Mouse (Mus musculus): Measurements from ENCODE around the gene Pxt1. TPM values are rescaled to one million over a fixed set of nuclear protein-coding genes. Genes with fewer than 3 reads are reported as not detected.

Pxt1 gene
- polyA plus RNA-seq, 1 experiment from 2014 or later, result 0.35 TPM

- Histone ChIP-seq H3K27ac (ENCODE audit: low read length) (no peak overlapping the region), H3K27me3 (ENCODE audit: control insufficient read depth, insufficient read depth, low read depth, low read length) (peaks cover 10% of the 10 kb centered on the region), H3K4me3 (ENCODE audit: low read depth, low read length) (no peak overlapping the region), H3K4me1 (ENCODE audit: control insufficient read depth, low read depth, low read length) (no peaks in the 10 kb centered on the region; the same call in 1 of the 2 replicates), H3K4me2 (ENCODE audit: low read depth, low read length) (no peak overlapping the region), H3K36me3 (ENCODE audit: control insufficient read depth, insufficient read depth) (no peaks in the 10 kb centered on the region), H3K9ac (ENCODE audit: low read depth, low read length) (no peak overlapping the region), H3K9me3 (replicated peaks; ENCODE audit: control insufficient read depth, low read length) (no peaks in the 10 kb centered on the region)
- ATAC-seq (ENCODE audit: low read depth), result 0 out of 2 replicates have a peak, but pooled peaks have one; percentile 30
- 46% methylated on average over 7 of the region's 7 CpGs for WGBS (ENCODE audit: insufficient replicate concordance)
These were observed 33.5 kb downstream of the Pxt1 start for GRCm38 (mm10) chr17:28910139-28910538.

DNA sequence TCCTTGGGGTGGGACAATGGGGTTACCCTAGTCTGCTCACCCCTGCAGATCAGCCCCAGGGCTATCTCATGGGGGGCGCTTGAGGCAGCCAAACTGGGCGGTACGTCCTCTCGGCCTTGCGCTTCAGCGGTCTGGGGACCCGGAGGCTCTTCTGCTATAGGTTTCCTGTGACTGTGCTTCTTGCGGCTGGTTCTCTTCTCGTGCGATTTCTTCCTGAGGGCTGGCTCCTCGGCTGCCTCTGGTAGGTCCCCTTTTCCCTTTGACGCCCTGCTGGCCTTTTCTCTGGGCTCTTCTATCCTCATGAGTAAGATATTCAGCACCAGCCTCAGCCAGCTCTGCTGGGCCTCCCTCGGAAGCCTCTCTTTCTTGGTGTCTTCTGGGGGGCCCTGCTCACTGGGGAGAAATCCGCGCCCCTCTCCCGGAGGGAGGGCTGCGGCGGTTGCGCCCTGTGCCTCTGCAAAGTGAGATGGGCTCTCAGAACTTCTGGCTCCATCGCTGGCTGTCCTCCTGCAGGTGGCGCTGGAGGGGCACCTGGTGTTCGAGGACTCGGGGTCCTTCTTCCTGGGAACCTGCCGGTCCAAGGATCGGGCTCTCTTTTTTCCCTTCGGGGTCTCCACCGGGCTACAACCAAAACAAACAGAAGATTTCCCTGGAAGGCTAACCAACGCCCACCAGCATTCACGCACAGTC, 34.2 kb downstream of the Pxt1 start:
- H3K27ac ChIP-seq (ENCODE audit: low read length), result no peak overlapping the region
- H3K9me3 ChIP-seq (replicated peaks; ENCODE audit: control insufficient read depth, low read length), result no peaks in the 10 kb centered on the region
- H3K4me3 ChIP-seq (ENCODE audit: low read depth, low read length), result peak overlapping the region; percentile 4; the same call in 1 of the 2 replicates
- H3K4me2 ChIP-seq (ENCODE audit: low read depth, low read length), result peak overlapping the region; percentile 52
- no peaks in the 10 kb centered on the region; the same call in 1 of the 2 replicates for H3K4me1 ChIP-seq (ENCODE audit: control insufficient read depth, low read depth, low read length)
- H3K36me3 ChIP-seq (ENCODE audit: control insufficient read depth, insufficient read depth), result no peaks in the 10 kb centered on the region
- peaks cover 10% of the 10 kb centered on the region for H3K27me3 ChIP-seq (ENCODE audit: control insufficient read depth, insufficient read depth, low read depth, low read length)
- 2% methylated on average over 29 of the region's 29 CpGs for WGBS (ENCODE audit: insufficient replicate concordance)
- no peak overlapping the region for H3K9ac ChIP-seq (ENCODE audit: low read depth, low read length)
- no peak for ATAC-seq (ENCODE audit: low read depth)

- H3K9me3 ChIP-seq (replicated peaks; ENCODE audit: control insufficient read depth, low read length), result no peaks in the 10 kb centered on the region
- no peak for ATAC-seq (ENCODE audit: low read depth)
- H3K27me3 ChIP-seq (ENCODE audit: control insufficient read depth, insufficient read depth, low read depth, low read length), result peaks cover 10% of the 10 kb centered on the region
- no peak overlapping the region for H3K9ac ChIP-seq (ENCODE audit: low read depth, low read length)
- WGBS (ENCODE audit: insufficient replicate concordance), result 81% methylated on average over 7 of the region's 7 CpGs
- H3K27ac ChIP-seq (ENCODE audit: low read length), result no peak overlapping the region
- no peaks in the 10 kb centered on the region; the same call in 1 of the 2 replicates for H3K4me1 ChIP-seq (ENCODE audit: control insufficient read depth, low read depth, low read length)
- no peaks in the 10 kb centered on the region for H3K36me3 ChIP-seq (ENCODE audit: control insufficient read depth, insufficient read depth)
- H3K4me2 ChIP-seq (ENCODE audit: low read depth, low read length), result no peak overlapping the region
- no peak overlapping the region for H3K4me3 ChIP-seq (ENCODE audit: low read depth, low read length)
These were observed 35.7 kb downstream of the Pxt1 start for GRCm38 (mm10) chr17:28907959-28908358.

DNA sequence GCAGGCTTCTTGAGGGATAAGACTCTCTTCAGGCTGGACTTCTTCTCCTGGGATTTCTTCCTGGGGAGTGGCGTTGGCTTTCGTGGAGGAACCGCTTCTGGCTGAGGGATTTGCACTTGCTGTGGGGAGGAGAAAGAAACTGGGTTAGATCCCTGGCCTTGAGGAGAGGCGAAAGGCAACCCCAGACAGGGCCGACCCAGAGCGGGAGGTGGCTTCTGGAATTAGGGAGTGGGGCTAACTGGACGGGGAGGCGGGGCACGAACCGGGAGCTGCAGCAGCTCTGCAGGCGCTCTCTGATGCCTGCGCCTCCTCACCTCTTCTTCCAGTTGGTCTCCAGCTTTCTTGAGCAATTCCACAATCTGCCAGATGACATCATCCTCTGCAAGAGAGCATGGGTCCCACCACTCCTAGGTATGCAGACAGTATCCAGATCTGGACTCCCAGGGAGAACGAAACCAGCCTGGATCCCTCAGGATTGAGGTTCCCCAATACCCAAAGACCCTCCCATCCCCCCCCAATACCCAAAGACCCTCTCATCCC, 38.2 kb downstream of the Pxt1 start:
- Histone ChIP-seq H3K4me3 (ENCODE audit: low read depth, low read length) (no peak overlapping the region), H3K4me2 (ENCODE audit: low read depth, low read length) (no peak overlapping the region), H3K9ac (ENCODE audit: low read depth, low read length) (no peak overlapping the region), H3K36me3 (ENCODE audit: control insufficient read depth, insufficient read depth) (no peaks in the 10 kb centered on the region), H3K27me3 (ENCODE audit: control insufficient read depth, insufficient read depth, low read depth, low read length) (peaks cover 10% of the 10 kb centered on the region), H3K4me1 (ENCODE audit: control insufficient read depth, low read depth, low read length) (no peaks in the 10 kb centered on the region; the same call in 1 of the 2 replicates), H3K9me3 (replicated peaks; ENCODE audit: control insufficient read depth, low read length) (no peaks in the 10 kb centered on the region), H3K27ac (ENCODE audit: low read length) (no peak overlapping the region)
- 77% methylated on average over 13 of the region's 13 CpGs for WGBS (ENCODE audit: insufficient replicate concordance)
- no peak for ATAC-seq (ENCODE audit: low read depth)

DNA sequence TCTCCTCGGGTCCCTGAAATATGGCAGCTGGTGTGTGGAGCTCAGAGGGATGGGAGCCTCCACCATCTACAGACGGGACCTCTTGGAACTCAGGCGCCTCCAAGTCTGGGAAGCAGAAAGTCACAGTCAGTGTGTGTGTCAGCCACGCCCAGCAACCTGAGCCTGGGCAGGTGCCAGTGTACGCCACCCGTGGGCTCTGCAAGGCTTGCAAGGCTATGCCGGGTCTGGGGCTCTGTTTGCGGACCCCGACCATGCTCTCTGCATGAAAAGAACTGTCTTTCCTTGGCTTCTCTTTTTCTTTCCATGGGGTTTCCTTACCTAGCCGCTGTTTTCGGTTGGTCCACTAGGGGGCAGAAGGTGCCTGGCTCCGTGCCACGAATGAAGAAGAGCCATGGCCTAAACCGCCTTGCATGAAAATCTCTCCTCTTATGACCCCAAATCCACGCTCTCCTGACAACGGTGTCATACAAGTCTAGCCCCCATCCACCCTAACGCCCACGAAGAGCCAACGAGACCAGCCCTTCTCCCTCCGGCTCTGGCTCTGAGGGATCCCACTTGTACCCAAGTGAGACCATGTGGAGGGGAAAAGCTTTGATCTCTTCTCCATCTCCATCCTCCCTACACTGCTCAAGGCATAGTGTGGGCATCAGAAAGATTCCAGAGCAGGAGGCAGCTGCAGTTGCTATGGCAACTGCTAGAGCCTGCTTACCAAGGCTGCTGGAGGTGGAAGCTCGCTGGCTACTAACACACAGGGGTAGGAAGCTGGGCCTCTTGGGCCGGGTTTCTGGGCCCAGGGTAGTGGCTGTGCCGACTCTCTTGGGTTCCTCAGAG, 38.9 kb downstream of the Pxt1 start:
- H3K27me3 ChIP-seq (ENCODE audit: control insufficient read depth, insufficient read depth, low read depth, low read length), result peaks cover 9% of the 10 kb centered on the region
- WGBS (ENCODE audit: insufficient replicate concordance), result 28% methylated on average over 23 of the region's 23 CpGs
- no peaks in the 10 kb centered on the region for H3K36me3 ChIP-seq (ENCODE audit: control insufficient read depth, insufficient read depth)
- H3K9ac ChIP-seq (ENCODE audit: low read depth, low read length), result no peak overlapping the region
- ATAC-seq (ENCODE audit: low read depth), result no peak
- H3K4me1 ChIP-seq (ENCODE audit: control insufficient read depth, low read depth, low read length), result no peaks in the 10 kb centered on the region; the same call in 1 of the 2 replicates
- H3K4me2 ChIP-seq (ENCODE audit: low read depth, low read length), result no peak overlapping the region
- H3K9me3 ChIP-seq (replicated peaks; ENCODE audit: control insufficient read depth, low read length), result no peaks in the 10 kb centered on the region
- no peak overlapping the region for H3K27ac ChIP-seq (ENCODE audit: low read length)
- H3K4me3 ChIP-seq (ENCODE audit: low read depth, low read length), result no peak overlapping the region

GRCm38 (mm10) chr17:28901559-28901958, 42.1 kb downstream of the Pxt1 start:
- H3K4me1 ChIP-seq (ENCODE audit: control insufficient read depth, low read depth, low read length), result no peaks in the 10 kb centered on the region
- H3K4me2 ChIP-seq (ENCODE audit: low read depth, low read length), result no peak overlapping the region
- 49% methylated on average over 4 of the region's 4 CpGs for WGBS (ENCODE audit: insufficient replicate concordance)
- H3K27ac ChIP-seq (ENCODE audit: low read length), result no peak overlapping the region
- H3K36me3 ChIP-seq (ENCODE audit: control insufficient read depth, insufficient read depth), result no peaks in the 10 kb centered on the region
- no peak for ATAC-seq (ENCODE audit: low read depth)
- no peak overlapping the region for H3K4me3 ChIP-seq (ENCODE audit: low read depth, low read length)
- H3K27me3 ChIP-seq (ENCODE audit: control insufficient read depth, insufficient read depth, low read depth, low read length), result no peaks in the 10 kb centered on the region
- no peaks in the 10 kb centered on the region for H3K9me3 ChIP-seq (replicated peaks; ENCODE audit: control insufficient read depth, low read length)
- H3K9ac ChIP-seq (ENCODE audit: low read depth, low read length), result no peak overlapping the region

- no peak overlapping the region for H3K4me2 ChIP-seq (ENCODE audit: low read depth, low read length)
- 60% methylated on average over 19 of the region's 19 CpGs for WGBS (ENCODE audit: insufficient replicate concordance)
These were observed 44.2 kb downstream of the Pxt1 start for GRCm38 (mm10) chr17:28899427-28899826.

DNA sequence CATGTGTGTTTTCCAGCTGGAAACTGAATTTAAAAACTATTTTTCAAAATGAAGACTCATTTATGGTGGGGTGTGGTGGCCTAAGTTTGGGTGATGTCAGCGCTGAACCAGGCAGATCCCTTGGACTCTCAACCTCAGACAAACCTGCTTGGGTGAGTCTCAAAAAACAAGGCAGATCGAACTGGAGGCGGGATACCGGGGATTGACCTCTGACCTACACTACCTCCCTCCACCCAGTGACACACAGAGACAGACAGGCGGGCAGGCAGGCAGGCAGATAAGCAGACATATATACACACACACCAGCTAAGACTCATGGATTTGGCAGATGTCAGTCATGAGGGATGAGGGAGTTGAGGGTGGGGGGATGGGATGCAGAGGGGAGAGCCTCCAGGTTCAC, 45.4 kb downstream of the Pxt1 start:
- 59% methylated on average over 5 of the region's 5 CpGs for WGBS (ENCODE audit: insufficient replicate concordance)
- Histone ChIP-seq H3K36me3 (ENCODE audit: control insufficient read depth, insufficient read depth) (no peaks in the 10 kb centered on the region), H3K4me1 (ENCODE audit: control insufficient read depth, low read depth, low read length) (no peaks in the 10 kb centered on the region), H3K9ac (ENCODE audit: low read depth, low read length) (no peak overlapping the region), H3K4me3 (ENCODE audit: low read depth, low read length) (no peak overlapping the region), H3K9me3 (replicated peaks; ENCODE audit: control insufficient read depth, low read length) (no peaks in the 10 kb centered on the region), H3K27me3 (ENCODE audit: control insufficient read depth, insufficient read depth, low read depth, low read length) (no peaks in the 10 kb centered on the region), H3K4me2 (ENCODE audit: low read depth, low read length) (no peak overlapping the region), H3K27ac (ENCODE audit: low read length) (no peak overlapping the region)
- no peak for ATAC-seq (ENCODE audit: low read depth)

More at GRCm38 (mm10) chr17:28899427-28899826, 44.2 kb downstream of the Pxt1 start:
- Histone ChIP-seq H3K4me3 (ENCODE audit: low read depth, low read length) (no peak overlapping the region), H3K36me3 (ENCODE audit: control insufficient read depth, insufficient read depth) (no peaks in the 10 kb centered on the region), H3K27me3 (ENCODE audit: control insufficient read depth, insufficient read depth, low read depth, low read length) (no peaks in the 10 kb centered on the region), H3K27ac (ENCODE audit: low read length) (no peak overlapping the region), H3K4me1 (ENCODE audit: control insufficient read depth, low read depth, low read length) (no peaks in the 10 kb centered on the region), H3K9ac (ENCODE audit: low read depth, low read length) (no peak overlapping the region), H3K9me3 (replicated peaks; ENCODE audit: control insufficient read depth, low read length) (no peaks in the 10 kb centered on the region)
- no peak for ATAC-seq (ENCODE audit: low read depth)

- no peaks in the 10 kb centered on the region for H3K36me3 ChIP-seq (ENCODE audit: control insufficient read depth, insufficient read depth)
- no peaks in the 10 kb centered on the region for H3K27me3 ChIP-seq (ENCODE audit: control insufficient read depth, insufficient read depth, low read depth, low read length)
- no peaks in the 10 kb centered on the region for H3K9me3 ChIP-seq (replicated peaks; ENCODE audit: control insufficient read depth, low read length)
- no peak overlapping the region for H3K4me2 ChIP-seq (ENCODE audit: low read depth, low read length)
- no peak overlapping the region for H3K27ac ChIP-seq (ENCODE audit: low read length)
- H3K4me1 ChIP-seq (ENCODE audit: control insufficient read depth, low read depth, low read length), result no peaks in the 10 kb centered on the region
- 74% methylated on average over 5 of the region's 5 CpGs for WGBS (ENCODE audit: insufficient replicate concordance)
- no peak overlapping the region for H3K4me3 ChIP-seq (ENCODE audit: low read depth, low read length)
- no peak overlapping the region for H3K9ac ChIP-seq (ENCODE audit: low read depth, low read length)
- ATAC-seq (ENCODE audit: low read depth), result no peak
These were observed 45.8 kb downstream of the Pxt1 start for GRCm38 (mm10) chr17:28897817-28898216.

Data from liver, embryonic 16.5 days (tissue).